Mouse (Mus musculus) lung, postnatal 0 days (tissue): ENCODE data around the gene Tars2.

ENCODE experiments used
- CTCF ChIP-seq: IDR thresholded peaks from 2 replicates; pipeline ENCODE4 v1.5.1; 2016; ENCODE audit warnings: antibody characterized with exemption, mild to moderate bottlenecking
- EP300 ChIP-seq: IDR thresholded peaks from 2 replicates; pipeline ENCODE4 v1.6.1; 2016; ENCODE audit warnings: antibody characterized with exemption, mild to moderate bottlenecking, control low read depth

- TF ChIP-seq CTCF (no peak), EP300 (no peak)
Observed at GRCm38 (mm10) chr3:95716075-95716474, 43.9 kb downstream of the Tars2 start.
